Mouse (Mus musculus) embryonic facial prominence, embryonic 15.5 days (tissue): ENCODE results near the gene Ormdl1. TPM values are rescaled to one million over a fixed set of nuclear protein-coding genes. Genes with fewer than 3 reads are reported as not detected.
"Not testable (repeated sequence)": the region's sequence is repeated elsewhere in the genome, so short reads cannot be mapped to it uniquely, and the experiment has no call there.

Experiments used
- ATAC-seq: fragments of 200-750 bp; cut with Nextera tagmentation; 2 replicates; pipeline ENCODE4 v1.8.0; 2017; ENCODE audit warnings: low read depth, moderate TSS enrichment; ENCODE audit not compliant: insufficient number of reproducible peaks, low FRiP score, low TSS enrichment
- H3K27ac ChIP-seq: fragments of 300-500 bp; sonication (generic); replicated peaks from 2 replicates; pipeline ENCODE4 v1.5.1; 2015; ENCODE audit warnings: mild to moderate bottlenecking, inconsistent platforms
- H3K27me3 ChIP-seq: fragments of 300-500 bp; sonication (generic); 2 replicates; pipeline ENCODE4 v1.6.1; 2015; ENCODE audit warnings: inconsistent platforms
- H3K36me3 ChIP-seq: fragments of 300-500 bp; sonication (generic); 2 replicates; pipeline ENCODE4 v1.6.1; 2015; ENCODE audit warnings: mild to moderate bottlenecking, inconsistent platforms
- H3K4me1 ChIP-seq: fragments of 300-500 bp; sonication (generic); 2 replicates; pipeline ENCODE4 v1.6.1; 2015; ENCODE audit warnings: inconsistent platforms
- H3K4me2 ChIP-seq: fragments of 300-500 bp; sonication (generic); replicated peaks from 2 replicates; pipeline ENCODE4 v1.6.1; 2015; ENCODE audit warnings: mild to moderate bottlenecking, inconsistent platforms
- H3K4me3 ChIP-seq: fragments of 300-500 bp; sonication (generic); replicated peaks from 2 replicates; pipeline ENCODE4 v1.5.1; 2015; ENCODE audit warnings: mild to moderate bottlenecking, inconsistent platforms
- H3K9ac ChIP-seq: fragments of 300-500 bp; sonication (generic); 2 replicates; pipeline ENCODE4 v1.6.1; 2015; ENCODE audit warnings: inconsistent platforms
- H3K9me3 ChIP-seq: fragments of 300-500 bp; sonication (generic); replicated peaks from 2 replicates; pipeline ENCODE4 v1.6.1; 2016; ENCODE audit warnings: inconsistent platforms
- WGBS: fragments of 180-500 bp; shearing (Covaris S2); methylation state at CpG from one replicate; pipeline ENCODE4 v1.1.7; 2015; 5-methylcytosine and 5-hydroxymethylcytosine counted together
- polyA plus RNA-seq: library from polyadenylated mRNA; unstranded; fragments of >200 nt; fragmentation: Nextera tagmentation; extraction: Ambion mirVana; gene quantifications from 2 replicates; pipeline ENCODE4 v1.2.1, GENCODE M21; 2015

Ormdl1 gene
- polyA plus RNA-seq, 1 experiment from 2014 or later: 31.9 TPM

- H3K9me3 ChIP-seq: no peaks in the 10 kb centered on the region
- peaks cover 3% of the 10 kb centered on the region for H3K36me3 ChIP-seq
- H3K4me2 ChIP-seq: no peak overlapping the region
- H3K27me3 ChIP-seq: no peaks in the 10 kb centered on the region
- no peak overlapping the region for H3K9ac ChIP-seq
- H3K4me3 ChIP-seq: no peak overlapping the region
- H3K4me1 ChIP-seq: no peaks in the 10 kb centered on the region
- 94% methylated on average over 5 of the region's 5 CpGs for WGBS
- ATAC-seq: no peak
- no peak overlapping the region for H3K27ac ChIP-seq
Observed at GRCm38 (mm10) chr1:53324827-53325494, 28.1 kb downstream of the Ormdl1 start.

GRCm38 (mm10) chr1:53333527-53333926, 36.6 kb downstream of the Ormdl1 start:
- H3K36me3 ChIP-seq, H3K9ac ChIP-seq, H3K4me1 ChIP-seq, H3K9me3 ChIP-seq, ATAC-seq, H3K27ac ChIP-seq, H3K27me3 ChIP-seq, H3K4me2 ChIP-seq, H3K4me3 ChIP-seq: not testable (repeated sequence)
- WGBS: 79% methylated on average over 5 of the region's 5 CpGs

- Histone ChIP-seq H3K27ac (no peak overlapping the region), H3K9ac (no peak overlapping the region), H3K9me3 (no peaks in the 10 kb centered on the region), H3K4me1 (no peaks in the 10 kb centered on the region), H3K4me3 (no peak overlapping the region), H3K4me2 (no peak overlapping the region), H3K36me3 (peaks cover 3% of the 10 kb centered on the region; the same call in 1 of the 2 replicates), H3K27me3 (no peaks in the 10 kb centered on the region)
- ATAC-seq: no peak
Observed at GRCm38 (mm10) chr1:53335465-53335864, 38.6 kb downstream of the Ormdl1 start.

GRCm38 (mm10) chr1:53337403-53337802, 40.5 kb downstream of the Ormdl1 start:
- peaks cover 21% of the 10 kb centered on the region for H3K36me3 ChIP-seq
- not testable (repeated sequence) for H3K4me3 ChIP-seq, H3K4me2 ChIP-seq, H3K9ac ChIP-seq, H3K27ac ChIP-seq, ATAC-seq, H3K9me3 ChIP-seq, H3K4me1 ChIP-seq, H3K27me3 ChIP-seq
- 74% methylated on average over 2 of the region's 2 CpGs for WGBS

- Histone ChIP-seq H3K4me3 (no peak overlapping the region), H3K4me2 (no peak overlapping the region), H3K9me3 (0 out of 2 replicates have a peak, but pooled peaks cover 5% of the 10 kb centered on the region), H3K36me3 (peaks cover 49% of the 10 kb centered on the region), H3K27me3 (no peaks in the 10 kb centered on the region), H3K9ac (no peak overlapping the region), H3K27ac (no peak overlapping the region), H3K4me1 (no peaks in the 10 kb centered on the region)
- 94% methylated on average over 2 of the region's 2 CpGs for WGBS
- ATAC-seq: no peak
Observed at GRCm38 (mm10) chr1:53341071-53341470, 44.2 kb downstream of the Ormdl1 start.

GRCm38 (mm10) chr1:53352327-53353261, 55.7 kb downstream of the Ormdl1 start, which contains the start of the genes Asdurf, Gm28551 and Asnsd1:
Gene Asdurf (minus strand): TSS chr1:53352619.
Gene Gm28551 (minus strand): TSS chr1:53352667.
Gene Asnsd1 (minus strand): TSS chr1:53352752.
- Histone ChIP-seq H3K4me2 (peak within 1 kb of the TSS; percentile 49), H3K9ac (peak within 1 kb of the TSS; percentile 85), H3K4me3 (peak within 1 kb of the TSS; percentile 89), H3K36me3 (peaks cover 15% of the 10 kb centered on the region), H3K9me3 (no peaks in the 10 kb centered on the region), H3K4me1 (0 out of 2 replicates have a peak, but pooled peaks cover 3% of the 10 kb centered on the region), H3K27ac (peak within 1 kb of the TSS; percentile 90), H3K27me3 (no peaks in the 10 kb centered on the region)
- peak; percentile 100 for ATAC-seq
- 0% methylated on average over 44 of the region's 44 CpGs for WGBS

- Histone ChIP-seq H3K36me3 (no peaks in the 10 kb centered on the region), H3K4me1 (no peaks in the 10 kb centered on the region), H3K9me3 (no peaks in the 10 kb centered on the region), H3K27ac (no peak overlapping the region), H3K27me3 (no peaks in the 10 kb centered on the region), H3K9ac (no peak overlapping the region), H3K4me2 (no peak overlapping the region), H3K4me3 (no peak overlapping the region)
- ATAC-seq: no peak
Observed at GRCm38 (mm10) chr1:53358988-53359387, 62.1 kb downstream of the Ormdl1 start.

Other genes starting within 250 kb of the Ormdl1 start
- 7.3 and 12.7 TPM in 2 replicates for gene Mstn, start 235.5 kb upstream of the Ormdl1 start, polyA plus RNA-seq
- gene 1700019A02Rik, start 109.5 kb upstream of the Ormdl1 start, polyA plus RNA-seq: not detected in 2 replicates
- 15.2 and 18.7 TPM in 2 replicates for gene Pms1, start 77 bp upstream of the Ormdl1 start, polyA plus RNA-seq
- not detected in 2 replicates for gene Gm28778, start within 50 bp of the Ormdl1 start, polyA plus RNA-seq
- gene Osgepl1, start 16.5 kb downstream of the Ormdl1 start, polyA plus RNA-seq: 17.4 and 19.1 TPM in 2 replicates
- gene Asdurf, start 55.5 kb downstream of the Ormdl1 start, polyA plus RNA-seq: 9.3 TPM in 1 of 2 replicates, not detected in the other
- gene Gm28551, start 55.6 kb downstream of the Ormdl1 start, polyA plus RNA-seq: 0.52 and 0.67 TPM in 2 replicates
- 64.0 and 65.4 TPM in 2 replicates for gene Asnsd1, start 55.7 kb downstream of the Ormdl1 start, polyA plus RNA-seq